Mouse (Mus musculus) thymus, adult 2 months (tissue): Measurements from ENCODE around the gene Gal3st2.
"Not testable (repeated sequence)": the region's sequence is repeated elsewhere in the genome, so short reads cannot be mapped to it uniquely, and the experiment has no call there.

Experiments used
- CTCF ChIP-seq: fragments of 200-500 bp; IDR thresholded peaks from 2 replicates; pipeline ENCODE4 v1.5.1; 2012; ENCODE audit warnings: mild to moderate bottlenecking, control low read depth, low read length, moderate library complexity, borderline replicate concordance; ENCODE audit not compliant: control insufficient read depth, poor library complexity, insufficient read depth; ENCODE audit errors: extremely low read depth
- POLR2A ChIP-seq: fragments of 200-500 bp; IDR thresholded peaks from 2 replicates; pipeline ENCODE4 v1.6.1; 2012; ENCODE audit warnings: mild to moderate bottlenecking, low read length, control low read depth, moderate library complexity; ENCODE audit not compliant: control insufficient read depth, poor library complexity, insufficient read depth; ENCODE audit errors: extremely low read depth

DNA sequence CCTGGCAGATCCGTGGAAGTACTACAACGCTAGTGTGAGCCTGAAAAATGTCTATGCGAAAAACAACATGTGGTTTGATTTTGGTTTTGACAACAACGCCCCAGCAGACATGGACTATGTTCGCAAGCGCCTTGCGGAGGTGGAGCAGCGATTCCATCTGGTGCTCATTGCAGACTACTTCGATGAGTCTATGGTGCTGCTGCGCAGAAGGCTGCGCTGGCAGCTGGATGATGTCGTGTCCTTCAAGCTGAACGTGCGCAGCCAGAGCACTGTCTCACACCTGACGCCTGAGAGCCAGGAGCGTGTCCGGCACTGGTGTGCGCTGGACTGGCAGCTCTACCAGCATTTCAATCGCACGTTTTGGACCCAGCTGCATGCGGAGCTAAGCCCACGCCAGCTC lies 13.3 kb downstream of the Gal3st2 start:
- TF ChIP-seq CTCF, POLR2A: not testable (repeated sequence)
